Mouse (Mus musculus) activated CD4-positive, CD25-positive, alpha-beta regulatory T cell, adult 4 months (primary cell): ENCODE data around the gene Abcf2. TPM values are rescaled to one million over a fixed set of nuclear protein-coding genes. Genes with fewer than 3 reads are reported as not detected.

ENCODE experiments used
- ATAC-seq: one replicate; pipeline ENCODE4 v1.8.0; 2017
- polyA plus RNA-seq, 2 experiments: library from polyadenylated mRNA; unstranded; fragments of 100-300 nt; shearing (Covaris generic); gene quantifications; one replicate each; pipeline ENCODE4 v1.2.1; 2017

Gene Abcf2
- polyA plus RNA-seq: 10 to 100 TPM; 51.8 to 56.8 TPM

DNA sequence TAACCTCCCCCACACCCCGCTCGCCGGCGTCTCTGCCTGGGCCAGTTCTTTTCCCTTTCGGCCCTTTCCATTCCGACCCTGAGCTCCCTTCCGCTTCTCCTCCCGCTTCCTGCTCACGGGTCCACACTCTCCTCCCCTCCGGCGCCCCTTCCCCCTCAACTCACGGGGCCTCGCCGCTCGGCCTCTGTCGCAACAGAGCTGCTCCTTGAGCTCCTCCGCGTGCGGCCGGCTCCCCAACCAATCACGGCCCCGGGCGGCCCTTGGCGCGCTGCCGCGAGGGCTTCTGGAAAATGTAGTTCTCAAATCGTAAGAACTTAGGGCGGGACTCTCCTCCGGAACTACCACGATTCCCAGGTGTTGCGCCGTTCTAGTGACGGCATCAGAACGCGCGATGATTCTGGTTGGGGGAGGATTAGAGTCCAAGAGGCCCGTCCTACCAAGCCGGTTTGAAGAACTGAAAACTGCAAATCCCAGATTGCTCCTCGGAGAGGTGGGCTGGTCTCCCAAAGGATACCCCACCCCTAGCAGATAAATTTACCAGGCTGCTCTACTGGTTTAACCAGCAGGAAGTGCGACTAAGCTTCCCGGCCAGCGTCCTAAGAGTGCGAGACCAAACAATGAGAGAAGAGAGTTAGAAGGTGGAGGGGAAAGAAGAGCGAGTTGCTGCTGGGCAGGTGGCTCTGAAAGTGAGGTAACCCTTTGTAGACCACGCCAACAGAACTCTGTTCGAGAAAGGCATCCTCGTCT is at the start of gene Abcf2:
TSS of gene Abcf2 (minus strand) at position 285 of the 747 bp plus-strand sequence.
- peak; percentile 91 for ATAC-seq

DNA sequence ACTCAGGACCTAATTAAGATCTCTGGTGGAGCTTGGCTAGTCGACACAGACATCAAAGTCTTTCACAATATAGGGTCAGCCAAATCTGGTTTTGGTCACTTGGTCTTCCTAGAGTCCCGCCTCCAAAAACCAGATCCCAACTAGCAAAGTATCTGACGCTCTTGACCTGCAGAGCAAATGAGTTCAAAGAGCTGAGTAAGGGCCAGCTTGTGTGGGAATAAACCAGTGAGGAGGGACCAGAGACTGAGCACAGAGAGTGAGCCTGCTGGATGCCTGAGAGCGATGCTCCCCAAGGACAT is 47.5 kb upstream of the Abcf2 start:
- no peak for ATAC-seq

- ATAC-seq: no peak
Observed at GRCm38 (mm10) chr5:24623986-24624821, 46.9 kb upstream of the Abcf2 start, which contains the start of gene Smarcd3. Gene Smarcd3 (minus strand): TSS chr5:24624411.

GRCm38 (mm10) chr5:24623041-24623985 is 46.0 kb upstream of the Abcf2 start:
- no peak for ATAC-seq

DNA sequence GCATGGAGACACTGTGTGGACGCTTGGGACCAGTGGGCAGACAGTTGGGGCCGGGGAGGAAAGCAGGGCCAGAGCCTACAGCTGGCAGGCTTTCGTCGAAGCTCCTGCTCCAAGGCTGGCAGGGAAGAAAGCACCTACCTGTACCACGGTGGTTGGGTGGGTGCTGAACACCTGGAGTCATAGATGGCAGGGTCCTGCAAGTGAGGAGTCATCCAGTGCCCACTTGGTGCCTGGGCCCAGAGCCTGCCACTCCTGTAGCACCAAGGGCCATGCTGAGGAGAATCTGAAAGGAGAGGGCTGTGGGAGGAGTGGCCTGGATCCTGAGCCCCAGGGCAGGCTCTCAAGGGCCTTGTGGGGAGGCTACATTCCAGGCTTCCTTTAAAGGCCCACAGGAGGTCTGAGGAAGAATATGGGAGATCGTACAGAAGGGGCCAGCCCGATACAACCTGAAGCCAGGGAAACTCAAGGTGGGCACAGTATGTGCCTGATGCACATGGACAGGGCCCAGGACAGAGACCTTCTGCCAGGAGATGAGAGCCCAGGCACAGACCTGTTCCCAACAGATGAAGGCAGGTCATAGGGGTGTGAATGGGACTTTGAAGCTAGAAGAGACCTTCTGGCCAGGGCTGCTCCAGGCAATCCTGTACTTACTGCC is 45.2 kb upstream of the Abcf2 start:
- ATAC-seq: no peak

- ATAC-seq: no peak
Observed at GRCm38 (mm10) chr5:24620626-24621025, 43.4 kb upstream of the Abcf2 start.

DNA sequence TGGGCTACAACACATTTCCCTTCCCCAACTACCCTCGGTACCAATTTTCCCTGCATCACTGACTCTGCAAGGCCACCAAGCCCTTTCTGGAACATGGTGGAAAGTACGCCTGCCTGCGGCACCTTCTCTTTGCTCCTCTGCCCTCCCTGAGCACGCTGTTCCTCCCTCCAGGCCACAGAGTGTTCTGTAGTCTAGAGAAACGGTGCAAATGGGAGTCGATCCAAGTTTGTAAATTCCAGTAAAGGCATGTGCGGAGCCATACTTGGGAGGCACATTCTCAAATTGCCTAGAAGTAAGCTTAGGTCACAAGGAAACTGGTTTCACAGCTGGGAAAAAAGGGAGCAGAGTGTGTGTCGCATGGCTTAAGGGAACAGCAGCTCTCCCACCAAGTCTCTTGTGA is 42.8 kb upstream of the Abcf2 start:
- ATAC-seq: no peak

GRCm38 (mm10) chr5:24618921-24619320 is 41.7 kb upstream of the Abcf2 start:
- ATAC-seq: no peak

DNA sequence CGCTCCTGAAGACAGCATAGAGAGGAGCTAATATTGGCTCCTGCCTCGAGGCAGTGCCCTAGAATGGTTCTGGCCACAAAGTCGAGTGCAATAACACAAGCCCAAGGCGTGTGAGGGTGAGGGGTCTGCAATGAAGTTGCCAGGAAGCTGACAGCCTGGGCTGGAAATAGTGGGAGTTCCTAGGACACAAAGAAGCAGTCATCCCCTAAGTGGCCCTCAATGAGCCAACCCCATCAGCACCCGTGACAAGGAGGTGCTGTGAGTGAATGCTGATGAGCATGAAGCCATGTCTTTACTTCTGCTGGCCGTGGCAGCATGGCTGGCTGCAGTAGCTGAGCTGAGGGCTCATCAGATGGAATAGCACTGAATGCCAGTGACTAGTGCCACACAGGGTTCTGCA is 37.8 kb upstream of the Abcf2 start:
- no peak for ATAC-seq

- ATAC-seq: no peak
Observed at GRCm38 (mm10) chr5:24612302-24612649, 35.0 kb upstream of the Abcf2 start.

DNA sequence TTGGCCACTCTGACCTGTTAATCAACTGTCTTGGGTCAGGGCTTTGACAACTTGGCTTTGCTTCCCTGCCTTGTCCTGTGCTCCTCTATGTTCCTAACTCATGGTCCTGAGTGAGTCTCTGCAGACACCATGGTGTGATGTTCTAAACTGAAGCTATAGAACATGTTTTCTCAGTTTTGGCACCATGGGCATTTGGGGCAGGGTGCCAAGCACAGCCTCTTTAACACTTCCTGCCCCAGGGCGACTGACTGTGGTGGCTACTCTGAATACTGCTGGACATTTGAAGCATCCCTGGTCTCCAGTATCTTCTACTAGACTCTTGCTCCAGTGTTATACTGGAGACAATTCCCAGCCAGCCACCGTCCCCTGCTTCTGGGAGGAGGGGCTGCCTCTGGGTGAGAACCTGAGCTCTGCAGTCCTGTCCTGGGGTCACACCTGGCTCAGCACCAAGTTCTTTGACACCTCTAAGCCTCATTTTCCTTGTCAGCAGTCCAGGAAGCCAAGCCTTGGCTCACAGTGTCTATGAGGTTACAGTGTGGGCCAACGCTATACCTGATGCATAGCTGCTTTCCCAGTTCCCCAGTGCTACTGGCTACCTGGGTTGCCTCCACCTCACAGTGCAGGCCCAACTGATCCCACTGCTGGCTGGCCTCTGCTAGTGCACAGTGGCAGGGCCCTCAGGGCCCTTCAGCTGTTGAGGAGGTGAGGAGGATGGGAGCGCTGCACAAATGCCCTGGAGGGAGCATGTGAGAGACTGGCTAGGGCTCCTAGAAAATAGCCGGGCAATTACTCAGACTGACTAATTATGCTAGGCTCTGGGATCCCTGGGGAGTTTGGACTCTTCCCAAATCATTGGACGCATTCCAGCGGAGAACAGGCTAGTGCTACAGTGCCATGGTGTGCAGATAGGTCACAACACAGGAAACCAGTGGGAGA is 34.4 kb upstream of the Abcf2 start:
- ATAC-seq: no peak

DNA sequence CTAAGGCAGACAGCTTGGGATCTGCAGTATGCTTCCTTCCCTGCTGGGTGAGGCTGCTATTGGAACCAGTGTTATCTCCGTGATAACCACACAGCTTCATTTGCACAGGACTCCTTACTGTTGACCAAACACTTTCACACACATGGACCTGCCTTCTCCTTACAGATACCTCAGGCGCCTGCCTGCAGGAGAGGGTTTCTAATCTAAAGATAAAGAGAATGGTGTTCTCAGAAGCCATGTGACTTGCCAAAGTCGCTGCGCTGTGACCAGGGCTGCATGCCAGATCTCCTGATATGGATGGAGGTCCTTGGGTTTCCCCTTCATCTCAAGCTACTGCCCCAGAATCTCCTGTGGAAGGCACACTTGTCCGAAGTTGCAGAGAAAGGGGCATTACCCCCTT is 32.1 kb upstream of the Abcf2 start:
- no peak for ATAC-seq

DNA sequence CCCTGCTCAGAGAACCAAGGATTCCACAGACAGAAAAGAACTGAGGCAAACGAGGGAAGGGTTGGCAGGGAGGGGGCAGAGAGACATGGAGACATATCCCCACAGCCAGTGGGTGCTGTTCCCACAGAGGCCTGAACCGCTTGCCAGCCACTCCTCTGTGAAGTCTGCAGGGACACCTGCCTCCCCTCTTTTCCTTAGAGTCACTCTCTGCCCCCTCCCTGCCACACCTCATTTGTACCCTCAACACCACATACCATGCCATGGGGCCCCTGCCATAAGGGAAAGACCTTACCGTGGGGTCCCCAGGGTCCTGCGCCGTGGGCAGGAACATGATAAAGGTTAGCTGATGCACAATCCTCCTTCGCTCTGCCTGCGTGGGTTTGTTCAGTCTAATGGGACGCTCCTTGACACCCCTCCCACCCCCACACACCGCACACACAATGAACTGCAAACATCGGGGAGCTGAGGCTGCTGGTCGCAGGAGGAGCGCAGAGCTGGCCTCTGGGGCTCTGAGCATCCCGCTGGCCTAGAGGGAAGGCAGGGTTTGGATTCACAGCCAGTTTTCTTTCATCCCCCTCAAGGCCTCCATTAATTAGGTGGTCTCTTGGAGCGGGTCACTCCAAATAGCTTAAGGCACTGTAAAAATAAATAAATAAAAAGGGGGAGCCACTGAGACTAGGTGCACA is 28.9 kb upstream of the Abcf2 start:
- no peak for ATAC-seq

DNA sequence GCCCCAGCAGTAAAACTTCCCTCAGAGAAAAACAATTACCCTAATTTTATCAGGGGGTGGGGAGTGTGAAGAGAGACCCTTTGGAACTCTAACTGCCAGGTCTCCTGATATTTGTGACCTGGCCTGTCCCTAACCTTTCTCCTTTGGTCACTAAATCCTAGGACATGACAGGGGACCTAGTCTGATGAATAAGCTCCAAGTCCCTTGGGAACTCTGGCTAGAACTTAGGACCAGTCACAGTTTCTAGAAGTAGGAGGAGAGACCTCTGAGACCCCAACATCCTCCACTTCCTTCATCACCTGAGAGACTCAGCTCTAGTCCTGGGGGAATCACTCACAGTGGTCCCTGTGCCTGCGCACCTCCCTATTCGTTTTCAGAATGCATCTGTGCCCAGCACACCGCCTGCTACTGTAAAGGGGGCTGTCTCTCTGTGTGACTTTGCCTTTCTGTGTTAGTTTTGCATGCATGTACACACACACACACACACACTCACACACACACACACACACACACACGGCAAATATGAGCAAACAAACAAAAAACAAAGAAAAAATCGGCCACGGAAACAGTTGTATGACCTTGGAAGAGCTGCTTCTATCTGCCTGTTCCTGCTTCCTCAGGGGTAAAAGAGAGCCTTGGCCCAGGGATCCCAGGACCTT is 28.2 kb upstream of the Abcf2 start:
- no peak for ATAC-seq

GRCm38 (mm10) chr5:24604656-24605100 is 27.4 kb upstream of the Abcf2 start:
- ATAC-seq: no peak

DNA sequence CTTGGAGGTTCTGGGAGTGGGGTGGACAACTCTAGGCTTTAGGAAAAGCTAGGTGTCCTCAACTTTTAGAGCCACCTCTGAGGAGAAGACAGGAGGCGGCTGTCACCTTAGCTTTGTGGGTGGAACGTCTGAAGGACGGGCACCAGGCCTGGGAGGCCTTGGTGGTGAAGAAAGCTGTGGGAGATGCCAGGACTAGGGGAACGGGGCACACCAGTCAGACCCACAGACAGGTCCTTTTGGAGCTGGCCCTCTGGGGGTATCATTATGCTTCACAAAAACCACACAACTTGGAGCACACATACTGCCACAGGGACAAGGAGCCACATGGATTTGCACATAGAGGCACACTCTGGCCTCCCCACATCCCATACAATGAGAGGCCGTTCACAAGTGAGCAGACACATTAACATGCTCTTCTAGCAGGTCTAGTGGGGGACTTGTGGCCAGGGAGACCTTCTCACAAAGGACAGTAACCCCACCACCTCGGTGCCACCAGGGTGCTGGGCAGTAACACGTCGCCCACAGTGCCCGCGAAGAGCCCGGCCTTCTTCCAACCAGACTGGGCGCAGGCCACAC is 26.9 kb upstream of the Abcf2 start:
- no peak for ATAC-seq

- no peak for ATAC-seq
Observed at GRCm38 (mm10) chr5:24603431-24604010, 26.3 kb upstream of the Abcf2 start.

DNA sequence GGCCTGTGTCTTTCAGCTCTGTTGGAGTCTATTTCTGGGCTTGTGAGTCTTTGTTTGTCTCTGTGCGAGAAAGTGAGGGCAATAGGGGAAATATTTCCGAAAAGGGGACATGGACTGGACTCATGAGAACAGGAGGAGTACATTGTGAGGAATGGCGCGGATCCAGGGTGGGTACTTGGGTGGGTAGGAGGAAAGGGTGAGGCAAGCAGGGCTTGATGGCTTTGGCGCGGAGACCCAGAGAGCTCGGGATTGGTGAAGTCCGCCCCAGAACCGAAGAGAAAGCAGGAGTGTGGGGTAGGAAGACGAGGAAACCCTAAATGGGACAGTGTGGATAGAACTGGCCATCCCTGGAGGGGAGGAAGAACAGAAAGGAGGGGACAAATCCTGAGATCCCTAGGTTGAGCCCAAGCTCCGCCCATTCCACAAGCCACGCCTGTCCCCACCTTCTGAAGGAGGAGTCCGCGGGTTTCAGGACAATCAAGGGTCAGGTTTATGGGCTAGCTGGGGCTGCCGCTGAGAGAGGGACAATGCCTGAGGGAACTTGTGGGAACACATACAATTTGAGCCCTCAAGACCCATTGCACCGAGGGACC is 25.6 kb upstream of the Abcf2 start:
- ATAC-seq: no peak
